Mouse (Mus musculus) stomach, postnatal 0 days (tissue): Measurements from ENCODE around the gene Zic2. TPM values are rescaled to one million over a fixed set of nuclear protein-coding genes. Genes with fewer than 3 reads are reported as not detected.
A peak's percentile ranks its signal among the peaks of the same experiment; 100 is the strongest.

Source experiments
- ATAC-seq: fragments of 200-750 bp; cut with Nextera tagmentation; 2 replicates; pipeline ENCODE4 v1.8.0; 2017; ENCODE audit not compliant: low FRiP score, low TSS enrichment
- DNase-seq: peaks from one replicate; pipeline ENCODE4 v3.0.0-alpha.2; 2016; ENCODE audit warnings: low spot score
- H3K27ac ChIP-seq: fragments of 300-500 bp; sonication (generic); replicated peaks from 2 replicates; pipeline ENCODE4 v1.5.1; 2014; ENCODE audit warnings: mild to moderate bottlenecking, control low read depth
- H3K27me3 ChIP-seq: fragments of 300-500 bp; sonication (generic); 2 replicates; pipeline ENCODE4 v1.6.1; 2014; ENCODE audit warnings: low read length; ENCODE audit not compliant: control insufficient read depth, insufficient read depth
- H3K36me3 ChIP-seq: fragments of 300-500 bp; sonication (generic); 2 replicates; pipeline ENCODE4 v1.6.1; 2014; ENCODE audit warnings: low read length, mixed read lengths; ENCODE audit not compliant: control insufficient read depth, insufficient read depth
- H3K4me1 ChIP-seq: fragments of 300-500 bp; sonication (generic); replicated peaks from 2 replicates; pipeline ENCODE4 v1.6.1; 2014; ENCODE audit warnings: antibody characterized with exemption; ENCODE audit not compliant: control insufficient read depth, insufficient read depth
- H3K4me2 ChIP-seq: fragments of 300-500 bp; sonication (generic); replicated peaks from 2 replicates; pipeline ENCODE4 v1.6.1; 2014; ENCODE audit warnings: low read depth, mild to moderate bottlenecking, control low read depth, moderate library complexity
- H3K4me3 ChIP-seq: fragments of 300-500 bp; sonication (generic); 2 replicates; pipeline ENCODE4 v1.5.1; 2014; ENCODE audit warnings: low read depth, low read length, control low read depth
- H3K9ac ChIP-seq: fragments of 300-500 bp; sonication (generic); 2 replicates; pipeline ENCODE4 v1.6.1; 2014; ENCODE audit warnings: mild to moderate bottlenecking, low read length, control low read depth, mixed read lengths
- H3K9me3 ChIP-seq: fragments of 300-500 bp; sonication (generic); 2 replicates; pipeline ENCODE4 v1.6.1; 2016; ENCODE audit warnings: low read length; ENCODE audit not compliant: control insufficient read depth
- CTCF ChIP-seq: IDR thresholded peaks from 2 replicates; pipeline ENCODE4 v1.5.1; 2016; ENCODE audit warnings: antibody characterized with exemption, low read depth, mild to moderate bottlenecking, moderate library complexity
- EP300 ChIP-seq: optimal IDR thresholded peaks from 2 replicates; pipeline ENCODE3; 2016; ENCODE audit warnings: antibody characterized with exemption
- WGBS: fragments of 180-500 bp; shearing (Covaris S2); extraction: QIAGEN DNeasy Blood & Tissue Kit; methylation state at CpG from one replicate; pipeline ENCODE4 v1.1.7; 2014; 5-methylcytosine and 5-hydroxymethylcytosine counted together
- polyA plus RNA-seq: library from polyadenylated mRNA; unstranded; fragments of >200 nt; fragmentation: Nextera tagmentation; extraction: Ambion mirVana; gene quantifications from 2 replicates; pipeline ENCODE4 v1.2.1, GENCODE M21; 2015

Gene Zic2
- polyA plus RNA-seq, 1 experiment from 2014 or later, result not detected

DNA sequence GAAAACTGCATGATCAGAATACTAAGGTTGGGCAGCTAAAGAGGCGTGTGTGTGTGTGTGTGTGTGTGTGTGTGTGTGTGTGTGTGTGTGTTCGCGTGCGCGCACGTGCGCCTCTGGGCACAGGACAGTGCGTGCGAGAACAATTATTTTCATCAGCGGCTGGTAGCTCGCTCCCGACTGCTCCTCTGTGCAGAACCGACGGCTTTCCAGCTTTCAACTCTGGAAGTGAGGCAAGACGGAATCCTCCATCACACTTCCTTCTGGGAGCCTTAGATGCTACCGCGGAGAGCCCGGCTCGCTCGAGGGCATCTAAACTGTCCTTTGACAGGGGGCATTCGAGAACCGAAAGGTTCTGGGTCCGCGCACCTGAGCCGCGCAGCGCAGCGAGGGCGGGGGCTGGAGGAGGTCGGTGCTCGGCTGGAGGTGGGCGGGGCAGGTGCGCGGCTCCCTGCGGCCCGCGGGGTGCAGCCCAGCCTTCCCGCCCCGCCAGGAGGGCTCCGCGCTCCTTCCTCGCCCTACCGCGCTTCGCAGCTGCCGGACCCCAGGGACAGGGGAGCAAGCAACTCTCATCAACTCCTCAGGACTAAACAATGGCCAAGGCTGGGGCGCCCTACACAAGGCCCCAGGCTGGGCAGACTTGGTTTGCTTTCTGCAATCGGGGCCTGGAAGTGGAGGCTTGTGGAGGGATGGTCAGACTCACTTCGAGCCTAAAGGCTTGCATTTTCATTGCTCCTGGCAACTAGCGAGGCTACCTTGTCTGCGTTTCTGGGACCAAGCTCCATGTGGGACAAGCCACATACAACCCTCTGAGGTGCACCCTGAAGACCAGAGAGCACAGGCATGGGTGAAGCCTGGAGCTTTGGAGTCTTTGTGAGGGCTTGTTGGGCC, 15.4 kb downstream of the Zic2 start, which contains the start of gene Gm10837:
Gene Gm10837 (plus strand): TSS at position 146 of the 888 bp plus-strand sequence.
- no peak for TF ChIP-seq CTCF
- no peak for TF ChIP-seq EP300
- DNase-seq, result no peak

DNA sequence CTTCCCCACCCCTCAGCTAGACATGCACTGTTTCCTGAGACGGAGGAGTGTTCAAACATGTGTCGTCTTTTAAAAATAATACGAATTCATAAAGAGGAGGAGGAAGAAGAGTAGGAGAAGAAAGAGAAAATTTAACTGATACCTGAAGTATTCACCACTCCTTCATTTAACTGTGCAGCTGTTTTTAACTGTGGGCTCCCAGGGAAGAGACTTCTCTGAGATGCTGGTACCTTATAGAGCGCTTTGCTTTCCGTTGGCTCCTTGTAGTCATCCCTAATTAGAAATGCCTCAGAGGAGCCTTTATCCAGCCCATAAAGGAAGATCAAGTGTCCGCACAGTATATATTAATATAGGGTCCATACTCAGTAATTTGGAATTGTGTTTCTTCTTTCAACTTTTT, 16.3 kb downstream of the Zic2 start:
- TF ChIP-seq EP300, result no peak
- no peak for TF ChIP-seq CTCF
- Histone ChIP-seq H3K27ac (no peak overlapping the region), H3K9me3 (no peaks in the 10 kb centered on the region), H3K27me3 (peaks cover 6% of the 10 kb centered on the region; the same call in 1 of the 2 replicates), H3K36me3 (no peaks in the 10 kb centered on the region), H3K4me3 (no peak overlapping the region), H3K4me2 (no peak overlapping the region), H3K4me1 (no peaks in the 10 kb centered on the region), H3K9ac (no peak overlapping the region)
- 78% methylated on average over 6 of the region's 6 CpGs for WGBS
- DNase-seq, result no peak
- no peak for ATAC-seq

More for the DNA sequence above, 15.4 kb downstream of the Zic2 start, which contains the start of gene Gm10837:
- Histone ChIP-seq H3K9me3 (no peaks in the 10 kb centered on the region), H3K4me1 (no peaks in the 10 kb centered on the region), H3K27me3 (peaks cover 6% of the 10 kb centered on the region; the same call in 1 of the 2 replicates), H3K27ac (no peak within 1 kb of the TSS), H3K4me2 (peak within 1 kb of the TSS; percentile 21), H3K9ac (no peak within 1 kb of the TSS), H3K4me3 (0 out of 2 replicates have a peak within 1 kb of the TSS, but pooled peaks have one; percentile 18), H3K36me3 (no peaks in the 10 kb centered on the region)
- peak; percentile 56; the same call in 1 of the 2 replicates for ATAC-seq
- 3% methylated on average over 51 of the region's 51 CpGs for WGBS

DNA sequence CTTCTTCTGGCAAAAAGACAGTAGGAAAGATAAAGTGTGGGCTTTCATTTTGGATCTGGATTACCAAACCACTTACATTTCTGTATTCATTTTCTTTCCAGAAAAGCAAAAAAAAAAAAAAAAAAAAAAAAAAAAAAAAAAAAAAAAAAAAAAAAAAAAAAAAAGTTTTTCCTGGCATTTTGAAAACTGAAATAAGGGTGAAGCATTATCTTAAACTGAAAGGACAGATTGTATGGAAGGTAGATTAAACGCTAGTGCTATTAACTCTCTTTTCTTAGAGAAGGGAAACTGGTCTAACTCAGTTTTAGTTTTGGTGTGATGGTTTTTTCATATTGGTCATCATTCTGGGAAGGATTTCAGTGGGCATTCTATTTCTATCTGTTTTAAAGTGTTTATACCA, 16.8 kb downstream of the Zic2 start:
- Histone ChIP-seq H3K27me3 (peaks cover 6% of the 10 kb centered on the region; the same call in 1 of the 2 replicates), H3K9me3 (no peaks in the 10 kb centered on the region), H3K36me3 (no peaks in the 10 kb centered on the region), H3K4me3 (no peak overlapping the region), H3K4me1 (no peaks in the 10 kb centered on the region), H3K27ac (no peak overlapping the region), H3K9ac (no peak overlapping the region), H3K4me2 (no peak overlapping the region)
- TF ChIP-seq CTCF, result no peak
- no peak for TF ChIP-seq EP300
- no peak for ATAC-seq
- DNase-seq, result no peak
- WGBS, result 61% methylated on average over 1 of the region's 1 CpGs

DNA sequence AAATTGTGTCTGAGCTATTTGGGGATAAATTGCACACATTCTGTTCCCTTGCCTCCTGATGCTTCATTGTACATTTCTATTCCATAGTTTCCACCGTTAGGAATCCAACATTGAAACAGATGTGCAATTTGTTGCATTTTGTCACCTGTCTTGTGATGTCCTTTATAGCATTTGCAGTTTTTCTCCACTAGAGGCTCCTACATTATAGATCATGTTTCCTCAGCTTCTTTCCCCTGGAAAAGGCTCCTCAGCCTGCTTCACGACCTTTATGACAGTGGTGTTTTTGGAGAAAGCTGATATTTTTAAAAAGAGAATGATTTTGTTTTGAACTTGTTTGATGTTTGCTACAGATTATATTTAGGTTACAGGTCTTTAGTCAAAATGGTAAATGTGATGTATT, 33.8 kb downstream of the Zic2 start:
- TF ChIP-seq CTCF, result peak; percentile 67
- no peak for TF ChIP-seq EP300
- 17% methylated on average over 2 of the region's 2 CpGs for WGBS
- DNase-seq, result no peak

DNA sequence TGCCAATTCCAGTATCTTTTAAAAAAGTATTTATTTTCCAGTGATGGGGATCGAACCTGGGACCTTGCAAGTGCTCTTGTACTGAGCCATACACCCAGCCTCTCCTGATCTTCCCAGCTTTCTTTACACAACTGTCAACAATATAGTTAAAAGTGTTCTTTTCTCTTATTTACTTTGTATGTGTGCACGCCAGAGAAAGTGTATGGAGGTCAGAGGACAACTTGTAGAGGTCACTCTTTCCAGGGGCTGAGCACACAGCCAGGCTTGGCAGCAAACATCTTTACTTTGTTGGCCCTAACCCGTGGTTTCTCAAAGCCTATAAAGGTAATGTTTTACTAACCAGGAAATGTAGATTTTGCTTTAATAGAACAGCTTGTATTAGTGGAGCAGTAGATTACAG, 36.3 kb downstream of the Zic2 start:
- Histone ChIP-seq H3K4me2 (no peak overlapping the region), H3K9ac (no peak overlapping the region), H3K4me1 (no peaks in the 10 kb centered on the region), H3K27me3 (no peaks in the 10 kb centered on the region), H3K4me3 (no peak overlapping the region), H3K27ac (no peak overlapping the region), H3K9me3 (no peaks in the 10 kb centered on the region), H3K36me3 (no peaks in the 10 kb centered on the region)
- WGBS, result 36% methylated on average over 3 of the region's 3 CpGs
- ATAC-seq (peak; percentile 77), DNase-seq (peak; percentile 23)
- TF ChIP-seq EP300, result no peak
- TF ChIP-seq CTCF, result no peak

More for the DNA sequence above, 33.8 kb downstream of the Zic2 start:
- H3K27ac ChIP-seq, result no peak overlapping the region
- no peaks in the 10 kb centered on the region for H3K9me3 ChIP-seq
- no peaks in the 10 kb centered on the region for H3K36me3 ChIP-seq
- no peak overlapping the region for H3K4me3 ChIP-seq
- ATAC-seq, result no peak
- H3K27me3 ChIP-seq, result no peaks in the 10 kb centered on the region
- no peaks in the 10 kb centered on the region for H3K4me1 ChIP-seq
- H3K9ac ChIP-seq, result no peak overlapping the region
- H3K4me2 ChIP-seq, result no peak overlapping the region

DNA sequence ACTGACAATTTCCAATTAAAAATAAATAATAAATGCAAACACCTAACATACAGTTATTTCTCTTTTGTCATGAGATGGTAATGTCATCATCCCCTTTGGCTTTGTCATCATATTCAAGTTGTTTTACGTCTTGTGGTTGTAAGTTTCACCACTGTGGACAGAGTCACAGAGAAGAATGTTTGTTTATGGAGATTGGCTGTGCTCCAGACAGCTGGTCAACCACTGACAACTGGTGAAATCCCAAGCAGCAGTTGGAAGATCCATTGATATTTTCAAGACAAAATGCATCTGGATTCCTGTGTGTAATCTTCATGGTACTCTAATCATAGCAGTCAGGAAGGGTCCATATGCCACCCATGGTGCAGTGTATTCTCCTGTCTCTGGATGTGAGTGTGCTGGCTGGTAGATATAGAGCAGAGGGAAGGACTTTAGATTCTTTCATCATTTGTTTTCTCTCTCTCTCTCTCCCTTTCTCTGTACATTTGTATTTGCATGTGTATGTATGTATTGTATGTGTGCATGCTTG, 38.3 kb downstream of the Zic2 start:
- no peaks in the 10 kb centered on the region for H3K4me1 ChIP-seq
- H3K27me3 ChIP-seq, result no peaks in the 10 kb centered on the region
- no peaks in the 10 kb centered on the region for H3K36me3 ChIP-seq
- no peak overlapping the region for H3K9ac ChIP-seq
- H3K4me2 ChIP-seq, result no peak overlapping the region
- H3K4me3 ChIP-seq, result no peak overlapping the region
- WGBS, result 38% methylated on average over 1 of the region's 1 CpGs
- TF ChIP-seq EP300 (no peak), CTCF (no peak)
- DNase-seq, result no peak
- H3K27ac ChIP-seq, result no peak overlapping the region
- no peaks in the 10 kb centered on the region for H3K9me3 ChIP-seq
- no peak for ATAC-seq
